Mouse (Mus musculus): ENCODE measurements around the gene Bmi1. TPM values are rescaled to one million over a fixed set of nuclear protein-coding genes. Genes with fewer than 3 reads are reported as not detected.

Bmi1 gene
- polyA plus RNA-seq, 1 experiment = 15.6 TPM

DNA sequence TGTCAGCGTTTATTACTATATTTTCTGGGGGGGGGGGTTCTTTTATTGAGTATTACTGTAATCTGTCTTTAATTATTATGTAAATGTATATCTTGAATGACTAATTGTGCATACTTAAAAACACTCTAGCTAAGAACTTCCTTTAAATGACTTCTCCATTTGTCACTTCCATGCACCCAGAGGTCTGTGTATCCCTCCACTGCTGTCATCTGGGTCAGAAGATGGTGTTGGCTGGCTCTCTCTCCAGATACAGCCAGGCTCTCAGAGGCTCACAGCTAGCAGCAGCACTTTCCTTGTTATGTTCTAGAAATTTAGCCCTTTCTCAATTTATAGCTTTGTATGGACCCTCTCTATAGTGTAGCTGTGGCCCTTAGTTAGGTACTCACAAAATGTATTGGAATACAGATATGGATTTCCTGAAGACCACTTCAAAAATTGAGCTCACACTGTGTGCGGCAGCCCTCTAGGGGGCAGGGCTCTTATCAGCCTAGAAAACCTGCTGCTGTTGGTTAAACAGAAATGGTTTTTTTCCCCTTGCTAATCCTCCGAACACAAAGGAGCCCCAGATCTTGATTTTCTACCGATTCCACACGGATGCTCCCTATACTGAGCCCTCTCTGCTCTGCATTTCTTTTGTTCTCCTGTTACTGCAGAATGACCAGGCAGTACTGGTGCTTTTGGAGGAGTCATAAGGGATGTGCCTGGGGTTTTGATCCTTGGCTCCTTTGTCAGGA lies 57.7 kb downstream of the Bmi1 start:
- H3K36me3 ChIP-seq (ENCODE audit: control insufficient read depth, insufficient read depth) = no peaks in the 10 kb centered on the region
- TF ChIP-seq POLR2AphosphoS2 (IDR thresholded peaks at IDR 0.05; ENCODE audit: insufficient read length, low read depth) (no peak), TCF12 (IDR thresholded peaks at IDR 0.05; ENCODE audit: insufficient read depth, poor library complexity, severe bottlenecking) (no peak), CEBPB (IDR thresholded peaks at IDR 0.05; ENCODE audit: insufficient read depth, poor library complexity, severe bottlenecking) (no peak), REST (IDR thresholded peaks at IDR 0.05; ENCODE audit: insufficient read depth, insufficient read length) (no peak), POLR2A (IDR thresholded peaks at IDR 0.05; ENCODE audit: insufficient read length, low read depth) (no peak), MYOD1 (IDR thresholded peaks at IDR 0.05; ENCODE audit: control insufficient read depth in 1 of 3, insufficient read length in 2 of 3, low read depth in 2 of 3) (no peak), TCF3 (IDR thresholded peaks at IDR 0.05; ENCODE audit: insufficient read length, low read depth) (no peak), E2F4 (IDR thresholded peaks at IDR 0.05; ENCODE audit: insufficient read depth) (no peak), SRF (IDR thresholded peaks at IDR 0.05; ENCODE audit: control insufficient read depth, insufficient read length, low read depth) (no peak), MYOG (IDR thresholded peaks at IDR 0.05; ENCODE audit: control insufficient read depth in 1 of 3, insufficient read depth in 1 of 3, insufficient read length in 2 of 3, low read depth in 2 of 3) (no peak), USF1 (IDR thresholded peaks at IDR 0.05; ENCODE audit: low read depth) (no peak), MAX (IDR thresholded peaks at IDR 0.05; ENCODE audit: low read depth) (no peak)
- no peak overlapping the region for H3K4me2 ChIP-seq (ENCODE audit: low read depth)
- no peaks in the 10 kb centered on the region for H3K79me2 ChIP-seq (ENCODE audit: control insufficient read depth, insufficient read depth)
- H3K27me3 ChIP-seq (ENCODE audit: control insufficient read depth, insufficient read depth, insufficient read length) = no peaks in the 10 kb centered on the region
- H3K4me3 ChIP-seq = no peak overlapping the region
- no peak overlapping the region for H3ac ChIP-seq (ENCODE audit: control insufficient read depth, insufficient read length)

Other genes with a start within 250 kb of the Bmi1 start
- gene Commd3, start 4.6 kb upstream of the Bmi1 start, polyA plus RNA-seq (2012; fragmentation: generic; extraction: Trizol) = 121 TPM
- 0.62 TPM for gene Spag6, start 17.0 kb downstream of the Bmi1 start, polyA plus RNA-seq (2012; fragmentation: generic; extraction: Trizol)

All from myocyte (in vitro differentiated cells).